Mouse (Mus musculus): ENCODE data around the gene Olfr167.
"Not testable (repeated sequence)": the region's sequence is repeated elsewhere in the genome, so short reads cannot be mapped to it uniquely, and the experiment has no call there.

DNA sequence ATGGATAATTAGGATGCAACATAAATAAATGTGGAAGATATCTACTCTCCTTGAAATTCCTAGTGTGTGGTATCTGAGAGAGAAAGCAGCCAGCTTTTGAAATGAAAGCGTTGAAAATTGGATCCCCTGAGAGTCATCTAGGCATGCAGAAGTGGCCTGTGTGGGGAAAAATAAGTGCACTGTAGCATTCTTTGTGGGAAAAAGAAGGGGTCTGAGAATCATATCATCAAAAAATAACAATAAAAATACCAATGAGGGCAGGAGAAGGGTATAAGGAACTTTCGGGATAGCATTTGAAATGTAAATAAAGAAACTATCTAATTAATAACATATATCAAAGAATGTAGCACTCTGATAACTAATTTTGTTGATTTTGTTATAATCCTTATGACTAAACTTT lies 49.6 kb upstream of the Olfr167 start, which contains the start of gene Olfr169:
- not testable (repeated sequence) for TF ChIP-seq POLR2A (IDR thresholded peaks at IDR 0.05; ENCODE audit: insufficient read depth, low read length); CTCF (IDR thresholded peaks at IDR 0.05; ENCODE audit: low read depth, low read length)
